Mouse (Mus musculus): Measurements from ENCODE around the gene Ewsr1.

The Ewsr1 gene

DNA sequence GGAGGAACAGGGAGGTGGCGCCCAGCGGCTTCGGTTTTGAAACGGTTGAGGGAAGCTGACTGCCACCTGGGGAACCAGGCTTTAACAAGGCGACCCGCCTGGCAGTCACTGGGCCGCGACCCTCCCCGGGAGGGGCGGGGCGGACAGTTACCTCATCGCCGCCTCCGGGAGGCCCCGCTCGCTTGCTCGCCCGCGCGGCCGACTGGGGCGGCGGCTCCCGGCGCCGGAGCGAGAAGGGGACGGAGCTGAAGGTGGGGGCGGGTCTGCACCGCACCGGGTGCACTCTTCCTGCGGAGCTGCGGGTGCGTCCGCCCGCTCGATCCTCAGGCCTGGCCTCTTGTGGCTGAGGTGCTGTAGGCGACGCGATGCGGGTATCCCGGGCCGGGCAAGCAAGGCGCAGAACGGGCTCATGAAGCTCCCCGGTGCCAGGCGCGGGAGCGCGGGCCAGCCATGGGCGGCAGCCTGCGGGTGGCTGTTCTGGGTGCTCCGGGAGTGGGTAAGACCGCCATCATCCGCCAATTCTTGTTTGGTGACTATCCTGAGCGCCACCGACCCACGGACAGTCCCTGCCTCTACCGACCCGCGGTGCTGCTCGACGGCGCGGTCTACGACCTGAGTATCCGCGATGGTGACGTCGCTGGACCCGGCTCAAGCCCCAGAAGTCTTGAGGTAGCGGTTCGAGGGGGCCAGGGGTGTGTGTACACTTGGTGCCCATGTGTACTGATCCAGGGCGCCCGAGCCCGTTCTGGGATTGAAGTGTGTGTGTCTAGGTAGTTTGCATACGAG is 41.0 kb downstream of the Ewsr1 start, which contains the start of gene Rasl10a:
Rasl10a (plus strand) TSS at position 273 of the 786 bp plus-strand sequence.
- 0 out of 2 replicates have a peak, but pooled peaks have one; percentile 3 for ATAC-seq (ENCODE audit: low TSS enrichment)

DNA sequence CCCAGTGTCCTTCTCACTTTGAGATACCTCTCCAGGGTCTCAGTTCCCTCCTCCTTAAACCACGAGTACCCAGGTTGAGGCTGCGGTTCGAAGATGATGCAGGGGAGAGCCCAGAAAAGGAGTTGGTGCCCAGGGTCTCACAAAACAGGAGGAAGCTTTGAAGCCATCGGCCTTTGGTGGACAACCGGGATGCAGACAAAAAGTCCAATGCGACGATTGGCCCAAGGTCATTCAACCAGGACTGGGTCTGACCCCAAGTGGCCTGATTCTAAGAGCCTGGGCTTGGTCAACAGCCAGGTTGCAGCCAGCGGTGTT is 41.6 kb downstream of the Ewsr1 start:
- no peak for ATAC-seq (ENCODE audit: low TSS enrichment)

DNA sequence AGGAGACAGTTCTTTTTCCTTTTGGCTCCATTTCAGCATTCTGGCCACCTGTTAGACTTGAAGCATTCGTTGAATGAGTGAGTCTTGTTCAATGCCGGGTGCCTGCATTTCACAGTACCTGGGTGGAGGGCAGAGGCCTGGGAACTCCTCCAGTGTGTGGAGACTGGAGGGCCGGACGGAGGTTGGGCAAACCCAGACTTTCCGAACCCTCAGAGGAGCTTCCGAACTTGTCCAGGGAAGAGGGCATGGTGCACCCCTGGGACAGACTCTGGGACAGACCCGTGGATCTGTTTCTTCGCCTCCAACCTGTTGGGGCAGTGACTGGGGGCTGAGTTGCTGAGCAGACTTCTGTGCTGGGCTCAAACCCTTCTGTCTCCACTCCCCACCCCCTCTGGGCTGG is 42.0 kb downstream of the Ewsr1 start:
- no peak for ATAC-seq (ENCODE audit: low TSS enrichment)

DNA sequence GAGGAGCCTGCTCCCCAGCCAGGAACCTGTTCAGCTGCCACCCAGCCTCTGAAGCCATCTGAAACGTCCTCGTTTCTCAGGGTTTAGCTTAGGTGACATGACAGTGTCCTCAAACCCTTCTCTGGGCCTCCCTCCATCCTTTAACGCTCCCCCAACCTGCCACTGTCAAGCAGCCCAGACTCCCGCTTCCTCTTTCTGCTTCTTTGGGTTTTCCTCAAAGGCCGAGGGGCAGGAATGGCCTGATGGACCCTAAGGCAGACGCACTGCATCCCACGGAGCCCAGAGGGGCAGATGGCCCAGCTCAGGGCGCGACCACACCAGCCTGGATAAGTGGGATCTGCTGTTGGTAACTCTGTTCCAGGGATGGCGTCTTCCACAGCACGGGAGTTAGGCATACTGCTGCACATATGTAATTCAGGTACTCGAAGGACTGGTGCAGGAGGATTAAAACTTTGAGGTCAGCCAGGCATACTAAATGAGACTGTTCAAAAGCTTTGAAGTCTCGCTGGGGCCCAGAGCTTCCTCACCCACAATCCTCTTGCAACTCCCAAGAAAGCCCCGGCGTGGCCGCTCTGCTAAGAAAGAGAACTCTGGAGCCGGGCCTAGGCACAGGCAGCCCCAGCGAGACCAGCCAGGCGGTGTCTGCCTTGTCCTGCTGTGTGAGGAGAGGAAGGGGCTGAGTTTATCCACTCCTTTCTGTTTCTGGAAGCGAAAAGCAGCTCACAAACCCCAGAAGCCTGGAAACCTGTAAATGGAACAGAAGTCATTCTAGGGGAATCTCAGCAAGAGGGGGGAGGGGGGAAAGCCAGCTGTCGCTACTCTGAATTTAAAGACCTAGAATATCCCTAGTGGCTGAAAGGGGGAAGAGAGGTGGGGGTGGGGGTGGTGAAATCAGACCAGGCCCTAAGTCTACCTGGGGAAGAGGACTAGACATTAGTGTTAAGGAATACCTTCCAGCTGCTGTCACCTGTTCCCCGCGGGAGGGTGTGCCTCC is 42.8 kb downstream of the Ewsr1 start:
- ATAC-seq (ENCODE audit: low TSS enrichment), result no peak

DNA sequence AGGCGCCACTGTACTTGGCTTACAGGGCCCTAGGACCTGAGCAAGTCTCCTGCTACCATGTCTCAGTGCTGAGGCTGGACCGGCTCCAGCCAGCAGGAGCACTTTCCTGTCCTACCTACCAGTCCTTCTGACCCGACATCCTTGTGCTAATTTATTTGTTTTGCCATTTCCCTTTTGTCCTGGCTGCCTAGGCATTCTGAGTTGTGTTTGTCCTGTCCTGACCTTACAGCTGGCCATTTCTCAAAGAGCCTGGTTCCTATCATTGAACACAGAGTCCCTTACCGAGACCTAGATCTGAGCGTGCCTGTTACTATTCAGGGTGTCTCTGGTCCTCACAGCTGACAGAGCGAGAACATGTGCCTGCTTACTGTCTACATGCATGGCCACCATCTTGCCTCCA is 44.2 kb downstream of the Ewsr1 start:
- ATAC-seq (ENCODE audit: low TSS enrichment), result no peak

DNA sequence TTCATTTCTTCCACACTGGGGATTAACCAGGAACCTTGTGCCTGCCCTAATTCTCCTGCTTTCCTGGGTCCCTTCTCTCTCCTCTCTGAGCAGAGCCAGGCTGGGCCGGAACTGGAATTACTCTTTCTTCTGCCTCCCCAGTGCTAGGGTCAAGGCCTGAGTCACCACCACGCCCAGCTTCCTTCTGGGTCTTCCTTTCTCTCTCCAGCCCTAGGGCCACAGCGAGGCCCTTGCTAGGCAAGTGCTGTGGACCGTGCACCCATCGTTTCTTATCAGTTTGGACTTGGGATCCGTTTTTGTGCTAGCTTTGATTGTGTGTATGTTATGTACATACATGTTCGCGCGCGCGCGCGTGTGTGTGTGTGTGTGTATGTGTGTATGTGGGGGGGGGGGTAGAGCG is 44.9 kb downstream of the Ewsr1 start:
- ATAC-seq (ENCODE audit: low TSS enrichment), result no peak

DNA sequence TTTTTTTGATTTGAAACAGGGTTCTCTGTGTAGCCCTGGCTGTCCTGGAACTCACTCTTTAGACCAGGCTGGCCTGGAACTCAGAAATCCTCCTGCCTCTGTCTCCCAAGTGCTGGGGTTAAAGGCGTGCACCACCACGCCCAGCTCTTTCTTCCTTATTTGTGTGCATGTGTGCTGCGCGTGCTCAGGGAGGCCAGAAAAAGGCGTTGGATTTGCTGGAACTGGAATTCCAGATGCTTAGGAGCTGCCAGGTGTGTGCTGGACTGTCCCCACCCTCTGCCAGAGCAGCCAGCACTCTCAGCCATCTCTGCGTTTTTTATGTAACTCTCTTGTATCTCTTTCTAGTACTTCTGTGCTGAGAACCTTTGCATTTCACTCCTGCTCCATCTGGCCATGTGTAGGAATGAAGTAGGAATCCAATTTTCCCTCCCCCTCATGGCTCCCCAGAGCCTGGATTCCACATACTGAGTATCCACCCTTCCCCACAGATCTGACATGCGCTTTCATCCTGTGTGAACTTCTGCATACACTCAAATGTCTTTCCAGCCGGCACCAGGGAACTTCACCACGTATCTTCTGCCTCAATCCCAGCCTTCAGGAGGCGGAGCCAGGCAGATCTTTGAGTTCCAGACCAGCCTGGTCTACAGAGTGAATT is 46.7 kb downstream of the Ewsr1 start:
- ATAC-seq (ENCODE audit: low TSS enrichment), result peak; percentile 88

DNA sequence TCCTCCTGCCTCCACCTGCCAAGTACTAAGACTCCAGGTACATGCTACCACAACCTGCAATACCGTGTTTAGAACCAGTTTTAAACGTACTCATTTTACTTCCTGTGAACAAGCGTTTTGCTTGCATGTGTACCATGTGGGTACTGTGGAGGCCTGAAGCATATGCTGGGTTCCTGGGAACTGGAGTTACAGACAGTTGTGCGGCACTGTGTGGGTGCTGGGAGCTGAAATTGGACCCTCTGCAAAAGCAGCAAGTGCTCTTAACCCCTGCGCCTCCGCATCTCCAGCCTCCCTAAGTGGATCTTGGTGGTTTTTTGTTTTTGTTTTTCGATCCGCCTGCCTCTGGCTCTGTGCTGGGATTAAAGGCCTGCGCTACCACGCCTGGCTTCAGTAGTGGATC is 47.4 kb downstream of the Ewsr1 start:
- ATAC-seq (ENCODE audit: low TSS enrichment), result peak; percentile 19; the same call in 1 of the 2 replicates

DNA sequence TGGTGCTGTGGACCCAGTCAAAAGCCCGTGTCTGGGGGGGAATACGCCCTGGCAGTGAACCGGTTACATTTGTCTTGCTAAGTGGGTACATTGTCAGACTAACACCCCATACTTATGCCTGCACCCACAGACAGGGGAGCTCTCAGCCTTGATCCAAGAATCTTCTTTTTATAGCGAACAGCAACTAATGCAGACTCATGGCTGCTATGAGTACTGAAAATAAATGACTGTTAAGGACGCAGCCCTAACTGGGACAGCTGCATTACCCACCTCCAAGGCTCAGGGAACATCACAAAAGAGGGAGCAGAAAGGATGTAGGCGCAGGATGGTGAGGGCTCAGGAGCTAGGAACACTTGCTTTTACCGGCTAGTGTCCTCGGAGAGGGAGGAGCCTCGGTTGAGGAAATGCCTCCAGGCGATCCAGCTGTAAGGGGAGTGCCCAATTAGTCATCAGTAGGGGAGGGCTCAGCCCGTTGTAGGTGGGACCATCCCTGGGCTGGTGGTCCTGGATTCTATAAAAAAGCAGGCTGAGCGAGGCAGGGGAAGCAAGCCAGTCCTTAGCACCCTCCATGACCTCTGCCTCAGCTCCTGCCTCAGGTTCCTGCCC is 52.6 kb downstream of the Ewsr1 start:
- peak; percentile 76 for ATAC-seq (ENCODE audit: low TSS enrichment)

DNA sequence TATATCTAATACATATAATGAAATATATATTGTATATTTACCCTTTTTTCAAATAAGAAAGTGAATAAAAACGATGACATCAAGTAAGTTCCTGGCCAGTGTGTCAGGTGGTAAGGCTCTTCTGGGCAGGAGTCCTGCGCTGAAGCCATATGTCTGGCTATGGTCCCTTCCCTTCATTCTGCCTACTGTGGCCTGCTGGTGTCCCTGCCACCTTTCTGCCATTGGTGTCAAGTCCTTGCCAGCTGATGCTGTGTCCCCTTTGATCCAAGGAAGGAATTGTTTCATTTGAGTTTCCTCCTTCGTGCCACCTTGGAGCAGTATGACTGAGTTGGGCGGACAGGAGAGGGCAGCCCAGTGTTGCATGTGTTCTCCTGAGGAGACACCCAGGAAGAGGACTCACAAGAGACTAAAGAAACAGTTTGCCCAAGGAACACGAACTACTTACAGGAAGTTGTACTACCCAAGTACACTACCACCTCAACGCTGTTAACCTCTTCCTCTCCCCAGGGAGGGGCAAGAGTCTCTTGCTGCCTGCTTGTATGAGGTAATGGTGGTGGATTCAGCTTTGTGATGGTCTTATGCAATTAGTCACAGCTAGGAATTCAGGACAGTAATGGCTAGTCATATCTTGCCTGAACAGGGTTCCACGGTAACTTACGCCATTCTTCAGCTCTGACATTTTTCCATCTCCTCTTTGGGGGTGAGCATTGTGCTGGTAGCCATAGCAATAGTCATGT is 56.3 kb downstream of the Ewsr1 start:
- no peak for ATAC-seq (ENCODE audit: low TSS enrichment)

DNA sequence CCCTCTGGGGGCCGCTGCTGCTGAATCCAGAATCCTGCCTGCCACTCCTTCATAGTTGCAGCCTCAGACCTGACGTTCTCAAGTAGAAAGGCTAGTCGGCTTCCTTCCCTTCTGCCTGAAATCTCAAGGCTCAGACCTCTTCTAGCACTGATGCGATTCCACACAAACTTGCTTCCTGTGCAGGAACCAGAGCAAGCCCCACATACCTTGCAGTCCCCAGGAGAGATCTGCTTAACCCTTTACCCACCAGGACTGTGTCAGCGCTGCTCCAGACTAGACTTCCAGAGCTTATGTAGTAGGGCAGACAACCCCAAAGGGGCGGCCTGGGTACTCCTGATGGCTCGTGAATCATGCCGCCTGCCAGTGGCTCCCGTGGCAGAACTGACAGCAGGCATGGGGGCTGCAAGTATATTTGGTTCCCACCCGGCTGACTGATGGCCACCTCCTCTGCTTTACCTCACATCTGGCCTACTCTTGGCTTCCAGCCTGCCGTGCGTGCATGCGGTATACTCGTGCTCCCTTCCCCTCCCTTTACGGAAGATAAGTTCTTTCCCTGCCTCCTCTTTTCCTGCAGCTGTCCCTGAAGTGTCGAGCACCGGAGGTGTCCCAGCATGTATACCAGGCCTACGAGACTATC is 57.8 kb downstream of the Ewsr1 start:
- peak; percentile 42 for ATAC-seq (ENCODE audit: low TSS enrichment)

DNA sequence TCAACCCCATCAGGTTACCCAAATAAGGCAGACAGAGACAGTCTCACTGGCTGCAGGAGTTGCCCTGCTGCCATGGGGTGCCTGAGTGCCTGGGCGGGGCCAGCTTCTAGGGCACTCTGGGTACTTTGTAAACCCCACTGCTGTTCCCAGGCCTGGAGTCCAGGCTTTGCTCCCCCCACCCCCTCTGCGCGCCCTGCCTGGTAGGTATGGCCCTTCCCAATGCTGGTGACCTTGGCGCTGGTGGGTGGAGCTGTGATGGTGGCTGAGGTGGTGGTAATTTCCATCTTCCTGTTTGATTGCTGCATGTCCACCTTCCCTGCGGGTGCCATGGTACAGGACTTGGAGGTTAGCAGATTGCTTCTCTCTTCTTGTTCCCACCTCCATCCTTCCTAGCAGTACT is 58.5 kb downstream of the Ewsr1 start:
- no peak for ATAC-seq (ENCODE audit: low TSS enrichment)

DNA sequence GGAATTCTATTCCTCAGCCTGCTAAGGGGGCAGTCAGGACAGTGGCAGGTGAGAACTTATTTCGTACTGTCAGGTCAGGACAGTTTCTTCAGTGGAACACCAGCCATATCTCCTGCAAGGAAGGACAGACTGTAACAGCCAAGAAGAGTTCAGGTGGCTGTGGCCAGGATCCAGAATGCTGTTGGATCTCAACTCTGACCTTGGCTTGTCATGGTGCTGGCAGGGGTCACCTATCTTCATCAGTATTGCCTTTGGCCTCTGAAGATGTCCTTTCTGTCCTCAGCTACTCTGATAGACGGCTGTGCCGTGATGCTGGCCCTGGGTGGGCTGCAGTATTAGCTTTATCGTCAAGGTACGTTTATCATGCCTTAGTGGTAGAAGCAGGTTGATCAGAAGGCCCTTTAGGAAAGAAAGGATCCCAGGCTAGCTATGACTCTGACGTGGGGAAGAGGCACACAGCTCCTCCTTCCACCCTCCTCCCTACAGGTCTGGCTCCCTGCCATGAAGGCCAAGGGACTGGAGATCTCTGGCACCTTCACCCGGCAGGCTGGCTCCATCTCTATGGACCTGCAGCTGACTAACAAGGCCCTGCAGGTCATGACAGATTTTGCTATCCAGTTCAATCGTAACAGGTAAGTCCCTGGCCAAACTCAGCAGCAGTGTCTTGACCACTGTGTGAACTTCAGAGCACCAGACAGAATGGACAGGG is 61.8 kb downstream of the Ewsr1 start:
- ATAC-seq (ENCODE audit: low TSS enrichment), result no peak

DNA sequence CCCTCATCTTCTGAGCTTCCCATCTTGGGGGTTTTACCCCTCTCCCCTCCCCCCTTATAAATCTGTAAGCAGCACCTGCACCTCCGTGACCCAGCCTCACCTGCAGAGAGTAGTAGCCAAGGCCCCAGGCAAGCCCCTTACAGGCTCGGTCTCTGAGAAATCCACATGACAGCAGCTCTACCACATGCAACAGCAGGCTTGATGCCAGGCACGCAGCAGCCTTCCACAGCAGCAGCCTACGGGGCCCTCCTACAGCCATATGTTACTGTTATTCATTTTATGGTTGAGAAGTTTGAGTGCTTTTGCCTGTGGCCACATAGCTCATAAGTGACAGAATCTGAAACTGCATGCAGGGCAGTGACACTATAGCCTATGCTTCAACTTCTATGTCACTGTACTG is 63.6 kb downstream of the Ewsr1 start:
- peak; percentile 76 for ATAC-seq (ENCODE audit: low TSS enrichment)

DNA sequence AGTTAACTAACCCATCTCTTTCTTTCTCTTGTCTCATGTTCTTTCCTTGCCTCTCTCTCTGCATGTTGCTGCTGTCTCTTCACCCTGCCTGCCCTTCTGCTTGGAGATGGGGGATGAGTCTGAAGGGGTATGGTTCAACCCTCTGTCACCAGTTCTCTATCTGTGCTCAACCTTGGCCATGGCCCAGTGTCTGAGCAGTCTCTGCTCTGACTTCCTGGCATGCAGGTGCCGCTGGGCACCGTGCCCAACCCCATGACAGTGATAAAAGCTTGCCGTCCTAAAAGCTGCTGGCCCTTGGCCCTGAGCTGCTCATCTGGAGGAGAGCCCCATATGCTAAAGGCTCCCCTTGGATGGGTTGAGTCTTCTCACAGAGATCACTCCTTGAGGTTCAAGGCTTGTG is 65.9 kb downstream of the Ewsr1 start:
- no peak for ATAC-seq (ENCODE audit: low TSS enrichment)

DNA sequence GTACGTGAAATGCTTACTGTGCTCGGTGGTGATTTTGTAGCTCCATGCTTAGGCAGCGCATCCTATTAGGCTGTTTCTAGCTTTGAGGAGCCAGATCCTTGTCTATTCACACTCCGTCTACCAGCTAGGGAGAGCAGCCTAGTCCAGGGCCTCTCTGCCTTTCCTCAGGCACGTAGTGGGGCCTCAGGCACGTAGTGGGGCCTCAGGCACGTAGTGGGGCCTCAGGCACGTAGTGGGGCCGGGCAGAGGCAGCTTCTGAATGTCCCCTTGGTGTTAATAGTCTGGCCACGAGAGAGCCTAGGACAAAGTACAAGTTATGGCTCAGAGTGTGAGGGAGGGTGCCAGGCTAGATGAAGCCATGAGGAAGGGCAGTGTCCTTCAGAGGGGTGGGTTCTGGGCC is 66.4 kb downstream of the Ewsr1 start:
- ATAC-seq (ENCODE audit: low TSS enrichment), result no peak

DNA sequence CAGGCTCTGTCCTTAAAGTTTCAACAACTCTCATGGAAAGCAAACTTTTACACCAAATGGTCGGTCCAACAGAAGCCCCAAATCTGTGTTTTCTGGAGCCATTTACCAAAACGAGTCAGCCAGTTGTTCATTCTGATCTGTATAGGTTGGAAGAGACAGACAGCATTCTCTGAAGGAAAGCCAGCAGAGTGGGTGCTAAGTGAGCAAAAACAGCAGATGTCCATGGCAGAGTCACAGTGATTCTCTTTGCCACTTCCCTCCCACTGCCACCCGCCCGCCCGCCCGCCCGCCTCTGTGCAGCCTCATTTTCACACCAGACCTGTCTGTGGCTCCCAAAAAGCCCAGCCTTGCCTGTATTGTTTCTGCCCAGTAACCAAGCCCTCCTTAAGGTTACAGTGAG is 70.8 kb downstream of the Ewsr1 start:
- ATAC-seq (ENCODE audit: low TSS enrichment), result peak; percentile 72

DNA sequence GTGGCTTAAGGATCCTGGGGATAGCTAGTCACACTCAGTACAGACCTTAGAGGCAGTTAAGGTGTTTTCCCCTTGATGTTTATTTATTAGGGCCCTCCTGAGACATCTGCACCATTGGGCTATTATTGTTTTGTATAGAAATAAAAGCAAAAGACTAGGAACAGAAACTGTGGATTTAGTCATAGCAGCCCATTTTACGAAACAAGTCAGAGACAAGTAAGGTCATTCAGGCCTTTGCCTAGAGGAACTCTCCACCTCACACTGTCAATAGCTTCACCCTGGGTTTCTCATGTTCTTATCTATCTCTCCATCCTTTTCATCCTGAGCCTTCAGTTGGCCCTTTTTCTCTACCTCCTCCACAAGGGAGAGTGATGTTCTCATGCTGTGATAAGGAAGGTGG is 74.0 kb downstream of the Ewsr1 start:
- ATAC-seq (ENCODE audit: low TSS enrichment), result no peak

Measured in frontal cortex, adult (tissue).